Mouse (Mus musculus): ENCODE measurements at regions not wholly inside any gene's neighbourhood (a gene's known extent, or its start where the extent isn't known, plus 50 kb on each side); places are given as distances from the start of the nearest gene placed in this dataset.

GRCm38 (mm10) chr5:132606216-132606615 is 63.1 kb upstream of the Auts2 start:
- WGBS = 72% methylated on average over 6 of the region's 6 CpGs
- no peaks in the 10 kb centered on the region for H3K4me1 ChIP-seq (ENCODE audit: control insufficient read depth, insufficient read depth, low read length)
- no peak overlapping the region for H3K9ac ChIP-seq (ENCODE audit: low read depth, low read length, severe bottlenecking)
- H3K9me3 ChIP-seq (ENCODE audit: control insufficient read depth, low read length) = no peaks in the 10 kb centered on the region
- H3K4me2 ChIP-seq (replicated peaks; ENCODE audit: low read depth, low read length, severe bottlenecking) = no peak overlapping the region
- H3K27ac ChIP-seq (replicated peaks; ENCODE audit: low read depth, low read length) = no peak overlapping the region
- H3K27me3 ChIP-seq (ENCODE audit: control insufficient read depth, insufficient read depth, low read length) = no peaks in the 10 kb centered on the region
- no peak overlapping the region for H3K4me3 ChIP-seq (replicated peaks; ENCODE audit: low read length)
- no peak for TF ChIP-seq POLR2A (IDR thresholded peaks at IDR 0.05; ENCODE audit: borderline replicate concordance, extremely low read depth, insufficient read depth, insufficient read length)
- H3K36me3 ChIP-seq (ENCODE audit: control insufficient read depth, insufficient read depth, low read length) = no peaks in the 10 kb centered on the region
- ATAC-seq (ENCODE audit: low FRiP score, low read depth) = no peak
- no peak for DNase-seq (ENCODE audit: low spot score)

DNA sequence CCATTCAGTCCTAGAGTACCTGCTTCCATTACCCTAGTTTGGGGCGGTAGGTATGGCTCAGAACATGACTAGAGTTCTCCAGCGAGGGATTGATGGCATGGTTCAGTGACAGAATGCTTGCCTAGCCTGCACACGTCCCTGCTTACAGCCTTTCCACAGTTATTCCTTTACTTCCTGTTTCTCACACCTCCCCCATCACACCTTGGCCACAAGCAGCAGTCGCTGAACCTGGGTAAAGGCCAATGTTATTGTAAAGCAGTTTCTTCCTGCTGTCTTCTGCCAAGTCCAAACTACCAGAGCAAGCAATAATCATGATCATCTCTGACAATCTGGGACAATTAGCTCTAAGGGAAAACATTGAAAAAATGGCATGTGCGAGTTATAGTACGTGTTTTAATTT is 51.7 kb upstream of the Auts2 start:
- H3K4me1 ChIP-seq (ENCODE audit: control insufficient read depth, insufficient read depth, low read length) = peaks cover 8% of the 10 kb centered on the region
- TF ChIP-seq POLR2A (IDR thresholded peaks at IDR 0.05; ENCODE audit: borderline replicate concordance, extremely low read depth, insufficient read depth, insufficient read length) = no peak
- no peak for DNase-seq (ENCODE audit: low spot score)
- no peaks in the 10 kb centered on the region for H3K9me3 ChIP-seq (ENCODE audit: control insufficient read depth, low read length)
- H3K27ac ChIP-seq (replicated peaks; ENCODE audit: low read depth, low read length) = no peak overlapping the region
- H3K4me2 ChIP-seq (replicated peaks; ENCODE audit: low read depth, low read length, severe bottlenecking) = no peak overlapping the region
- WGBS = 44% methylated on average over 6 of the region's 6 CpGs
- no peaks in the 10 kb centered on the region for H3K27me3 ChIP-seq (ENCODE audit: control insufficient read depth, insufficient read depth, low read length)
- H3K9ac ChIP-seq (ENCODE audit: low read depth, low read length, severe bottlenecking) = no peak overlapping the region
- no peaks in the 10 kb centered on the region for H3K36me3 ChIP-seq (ENCODE audit: control insufficient read depth, insufficient read depth, low read length)
- no peak overlapping the region for H3K4me3 ChIP-seq (replicated peaks; ENCODE audit: low read length)
- ATAC-seq (ENCODE audit: low FRiP score, low read depth) = no peak
